20 mouse cellular contexts compared by ENCODE assay signal in genomic region chr17:34306407-34306806, GRCm38 (mm10). TPM values are rescaled to one million over a fixed set of nuclear protein-coding genes. Genes with fewer than 3 reads are reported as not detected.
"Had no signal": no experiment of that assay in that cellular context is flagged by ENCODE, and none has a peak within 500 bp of the region (broad histone marks: within the 10 kb centered on the region; RNA-seq: fewer than 3 reads in every experiment).

No protein-coding gene starts in this region.

- H3K4me1 ChIP-seq: limb, embryonic 12.5 days; stomach, embryonic 15.5 days had no signal

- DNase-seq: kidney, adult 9 months; kidney, postnatal 36 days; layer of hippocampus, adult 9-11 months; layer of hippocampus, postnatal 36 days; liver; lung, embryonic 14.5 days; lung, postnatal 10 days; right cerebral cortex, postnatal 14 days had no signal

- H3K36me3 ChIP-seq: limb, embryonic 12.5 days; liver, embryonic 15.5 days; midbrain, embryonic 13.5 days; stomach, embryonic 15.5 days had no signal

- H3K27ac ChIP-seq: kidney, postnatal 0 days; limb, embryonic 12.5 days; liver, embryonic 15.5 days; macrophage; midbrain, embryonic 13.5 days; stomach, embryonic 15.5 days had no signal

- H3K27me3 ChIP-seq: limb, embryonic 12.5 days; stomach, embryonic 15.5 days had no signal

- H3K4me3 ChIP-seq: limb, embryonic 12.5 days; liver, embryonic 15.5 days; midbrain, embryonic 13.5 days; stomach, embryonic 15.5 days had no signal

- H3K9me3 ChIP-seq: limb, embryonic 12.5 days; liver, embryonic 15.5 days; midbrain, embryonic 13.5 days; stomach, embryonic 15.5 days had no signal

- H3K9ac ChIP-seq: limb, embryonic 12.5 days; liver, embryonic 15.5 days; lung, embryonic 14.5 days; midbrain, embryonic 13.5 days; stomach, embryonic 15.5 days had no signal

RNA-seq across cellular contexts. Expression of gene H2-Aa, which starts 18.8 kb away (rescaled TPM):
- polyA plus RNA-seq: limb, embryonic 12.5 days had no signal

RNA-seq across cellular contexts. Expression of gene H2-Eb2, which starts 19.1 kb away (rescaled TPM):
- total RNA-seq: layer of hippocampus, adult 18-20 months; layer of hippocampus, postnatal 36 days; left cerebral cortex, postnatal 36 days had no signal
- polyA plus RNA-seq: intestine, embryonic 16.5 days; kidney, postnatal 0 days; liver, embryonic 15.5 days; lung, embryonic 14.5 days; midbrain, embryonic 13.5 days; stomach, embryonic 15.5 days; testis, adult 2 months had no signal

RNA-seq across cellular contexts. Expression of gene Btnl2, which starts 48.2 kb away (rescaled TPM):
- total RNA-seq: midbrain, postnatal 0 days had no signal
- polyA plus RNA-seq: limb, embryonic 12.5 days; midbrain, embryonic 13.5 days; midbrain, postnatal 0 days; neural tube, embryonic 14.5 days had no signal
